Mouse (Mus musculus) inflammation-experienced regulatory T-cells, adult 6 months (primary cell): ENCODE data around the gene Qrich1. TPM values are rescaled to one million over a fixed set of nuclear protein-coding genes. Genes with fewer than 3 reads are reported as not detected.
"Not testable (repeated sequence)": the region's sequence is repeated elsewhere in the genome, so short reads cannot be mapped to it uniquely, and the experiment has no call there.

Experiments
- ATAC-seq: one replicate; pipeline ENCODE4 v1.8.0; 2017
- polyA plus RNA-seq, 3 experiments: library from polyadenylated mRNA; unstranded; fragments of 100-300 nt; shearing (Covaris generic); gene quantifications; one replicate each; pipeline ENCODE4 v1.2.1; 2017

Gene Qrich1
- polyA plus RNA-seq, 3 experiments from 2014 or later, result 68.0 to 91.8 (median 70.4) TPM

- no peak for ATAC-seq
Measured at GRCm38 (mm10) chr9:108591462-108591861, 74.9 kb downstream of the Qrich1 start.

- ATAC-seq, result no peak
Measured at GRCm38 (mm10) chr9:108594354-108594753, 77.7 kb downstream of the Qrich1 start.

GRCm38 (mm10) chr9:108596998-108597764 lies 80.6 kb downstream of the Qrich1 start, which contains the start of gene P4htm:
TSS of gene P4htm (minus strand) at chr9:108597667.
- ATAC-seq, result peak; percentile 76

GRCm38 (mm10) chr9:108599021-108599566 lies 82.5 kb downstream of the Qrich1 start:
- ATAC-seq, result no peak

- no peak for ATAC-seq
Measured at GRCm38 (mm10) chr9:108600011-108600410, 83.4 kb downstream of the Qrich1 start.

GRCm38 (mm10) chr9:108601986-108602385 lies 85.4 kb downstream of the Qrich1 start:
- no peak for ATAC-seq

- ATAC-seq, result not testable (repeated sequence)
Measured at GRCm38 (mm10) chr9:108607929-108608328, 91.3 kb downstream of the Qrich1 start.

GRCm38 (mm10) chr9:108608889-108609288 lies 92.3 kb downstream of the Qrich1 start:
- no peak for ATAC-seq

Other genes starting within 250 kb of the Qrich1 start
- 1 to 10 TPM; 1.2 to 2.6 (median 1.6) TPM for gene Nicn1, start 226.4 kb upstream of the Qrich1 start, polyA plus RNA-seq
- 1 to 10 TPM in 2 of 3 experiments, under 1 TPM in 1; 0.18 to 1.3 (median 1.1) TPM for gene Amt, start 220.0 kb upstream of the Qrich1 start, polyA plus RNA-seq
- 100 to 1,000 TPM; 323 to 459 (median 386) TPM for gene Rhoa, start 210.7 kb upstream of the Qrich1 start, polyA plus RNA-seq
- gene Tcta, start 210.6 kb upstream of the Qrich1 start, polyA plus RNA-seq, result 10 to 100 TPM in 2 of 3 experiments, 1 to 10 TPM in 1; 9.6 to 17.6 (median 14.8) TPM
- gene Gpx1, start 177.9 kb upstream of the Qrich1 start, polyA plus RNA-seq, result 100 to 1,000 TPM; 489 to 506 (median 494) TPM
- 100 to 1,000 TPM in 2 of 3 experiments, 10 to 100 TPM in 1; 91.3 to 131 (median 111) TPM for gene Usp4, start 169.0 kb upstream of the Qrich1 start, polyA plus RNA-seq
- gene 1700102P08Rik, start 124.0 kb upstream of the Qrich1 start, polyA plus RNA-seq, result 1 to 10 TPM in 2 of 3 experiments, under 1 TPM in 1; 0.78 to 2.2 (median 1.0) TPM
- not detected for gene Ccdc36, start 88.3 kb upstream of the Qrich1 start, polyA plus RNA-seq
- not detected for gene BC048562, start 80.3 kb upstream of the Qrich1 start, polyA plus RNA-seq
- gene Ccdc71, start 56.3 kb upstream of the Qrich1 start, polyA plus RNA-seq, result 10 to 100 TPM; 22.9 to 28.1 (median 27.5) TPM
- 1 to 10 TPM in 2 of 3 experiments, under 1 TPM in 1; 0.94 to 1.9 (median 1.6) TPM for gene Klhdc8b, start 55.2 kb upstream of the Qrich1 start, polyA plus RNA-seq
- gene Lamb2, start 37.1 kb upstream of the Qrich1 start, polyA plus RNA-seq, result under 1 TPM in 2 of 3 experiments, not detected in 1; 0.06 to 0.08 TPM
- 10 to 100 TPM; 15.7 to 18.4 (median 18.4) TPM for gene Usp19, start 26.2 kb upstream of the Qrich1 start, polyA plus RNA-seq
- 100 to 1,000 TPM; 123 to 167 (median 155) TPM for gene Qars, start 9.1 kb upstream of the Qrich1 start, polyA plus RNA-seq
- 100 to 1,000 TPM; 132 to 143 (median 137) TPM for gene Impdh2, start 43.5 kb downstream of the Qrich1 start, polyA plus RNA-seq
- gene Ndufaf3, start 50.6 kb downstream of the Qrich1 start, polyA plus RNA-seq, result 10 to 100 TPM; 63.9 to 75.7 (median 73.9) TPM
- 10 to 100 TPM; 47.6 to 79.7 (median 68.7) TPM for gene Dalrd3, start 53.1 kb downstream of the Qrich1 start, polyA plus RNA-seq
- 10 to 100 TPM; 25.4 to 32.5 (median 28.0) TPM for gene Wdr6, start 61.9 kb downstream of the Qrich1 start, polyA plus RNA-seq
- 10 to 100 TPM in 1 of 3 experiments, 1 to 10 TPM in 2; 5.6 to 10.9 (median 7.5) TPM for gene P4htm, start 80.9 kb downstream of the Qrich1 start, polyA plus RNA-seq
- gene Arih2, start 132.6 kb downstream of the Qrich1 start, polyA plus RNA-seq, result 10 to 100 TPM; 55.7 to 65.6 (median 62.7) TPM
- 10 to 100 TPM; 41.0 to 53.4 (median 48.2) TPM for gene Slc25a20, start 145.3 kb downstream of the Qrich1 start, polyA plus RNA-seq
- gene Prkar2a, start 172.5 kb downstream of the Qrich1 start, polyA plus RNA-seq, result 10 to 100 TPM in 1 of 3 experiments, 1 to 10 TPM in 2; 7.7 to 11.9 (median 9.2) TPM